Mouse (Mus musculus): ENCODE data around the gene Dlg5.

- TF ChIP-seq CTCF (IDR thresholded peaks at IDR 0.05; ENCODE audit: low read depth, low read length) (no peak), POLR2A (IDR thresholded peaks at IDR 0.05; ENCODE audit: insufficient read depth, low read length) (no peak), EP300 (IDR thresholded peaks at IDR 0.05; ENCODE audit: insufficient read depth, low read depth, low read length) (no peak)
These were observed 104.0 kb downstream of the Dlg5 start for GRCm38 (mm10) chr14:24141727-24142126.

Data from ES-Bruce4 (cell line).